Mouse (Mus musculus): Measurements from ENCODE around the gene Mcm5.

DNA sequence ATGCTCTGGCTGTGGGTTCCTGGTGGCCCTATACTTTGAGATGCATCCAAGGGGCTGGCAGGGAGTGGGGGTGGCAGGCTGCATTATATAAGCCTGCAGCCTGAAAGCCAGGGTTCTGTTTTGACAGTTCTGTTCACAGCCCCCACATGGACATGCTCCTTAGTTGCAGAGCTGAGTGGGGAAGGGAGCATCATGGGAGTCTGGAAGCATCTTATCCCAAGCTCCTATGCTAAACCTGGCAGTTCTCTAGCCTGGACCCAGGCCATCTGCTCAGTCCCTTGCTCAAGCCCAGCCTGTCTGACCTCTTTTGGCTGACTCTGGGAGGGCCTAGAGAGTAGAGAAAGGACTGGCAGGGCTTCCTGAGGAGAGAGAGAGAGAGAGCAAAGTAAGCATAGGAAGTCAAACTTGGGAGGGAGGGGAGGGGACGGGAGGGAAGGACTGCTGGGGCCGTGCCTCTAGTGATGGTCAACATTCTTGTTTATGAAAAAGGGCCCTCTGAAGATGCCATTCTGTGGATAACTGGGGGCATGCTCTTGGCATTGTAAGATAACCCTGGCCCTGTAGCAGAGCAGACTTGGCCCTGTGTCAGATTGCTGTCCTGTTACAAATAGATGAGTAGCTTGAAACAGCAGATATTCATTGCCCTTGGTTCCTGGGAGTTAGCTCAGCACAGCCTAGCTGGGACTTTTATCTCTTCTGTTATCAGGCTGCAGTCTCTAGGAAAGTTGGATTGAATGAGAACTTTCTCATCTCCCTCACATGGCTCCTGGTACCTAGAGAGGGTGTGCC, 25.4 kb downstream of the Mcm5 start:
- TF ChIP-seq CTCF (IDR thresholded peaks at IDR 0.05; ENCODE audit: low read depth, low read length): no peak
- TF ChIP-seq GATA1 (IDR thresholded peaks at IDR 0.05; ENCODE audit: borderline replicate concordance, low read length): no peak
- TF ChIP-seq POLR2AphosphoS5 (IDR thresholded peaks at IDR 0.05; ENCODE audit: insufficient replicate concordance, low read depth, low read length): no peak
- TF ChIP-seq TAL1 (conservative IDR thresholded peaks at IDR 0.05; ENCODE audit: low read depth, low read length): no peak
- TF ChIP-seq GATA2 (IDR thresholded peaks at IDR 0.05; ENCODE audit: borderline replicate concordance, low read depth, low read length): no peak

All from G1E (cell line).